Mouse (Mus musculus) cortical plate, adult 2 months (tissue): ENCODE data around the gene Sectm1b. TPM values are rescaled to one million over a fixed set of nuclear protein-coding genes. Genes with fewer than 3 reads are reported as not detected.
"Not testable (repeated sequence)": the region's sequence is repeated elsewhere in the genome, so short reads cannot be mapped to it uniquely, and the experiment has no call there.

Experiments used
- H3K27ac ChIP-seq: fragments of 200-500 bp; 2 replicates; pipeline ENCODE4 v1.5.1; 2012; ENCODE audit warnings: low read length, control low read depth, inconsistent platforms; ENCODE audit not compliant: insufficient read depth
- H3K4me1 ChIP-seq: fragments of 200-500 bp; 2 replicates; pipeline ENCODE4 v1.6.1; 2011; ENCODE audit warnings: low read length; ENCODE audit not compliant: control insufficient read depth, insufficient read depth
- H3K4me3 ChIP-seq: fragments of 200-500 bp; 2 replicates; pipeline ENCODE4 v1.5.1; 2011; ENCODE audit warnings: mild to moderate bottlenecking, low read length, control low read depth; ENCODE audit not compliant: insufficient read depth
- CTCF ChIP-seq: fragments of 200-500 bp; IDR thresholded peaks from 2 replicates; pipeline ENCODE4 v1.5.1; 2011; ENCODE audit warnings: mild to moderate bottlenecking, control low read depth, low read length; ENCODE audit not compliant: insufficient read depth; ENCODE audit errors: extremely low read depth
- POLR2A ChIP-seq: fragments of 200-500 bp; IDR thresholded peaks from 2 replicates; pipeline ENCODE4 v1.6.1; 2011; ENCODE audit warnings: mild to moderate bottlenecking, low read length, control low read depth; ENCODE audit not compliant: insufficient read depth; ENCODE audit errors: extremely low read depth
- polyA plus RNA-seq: library from polyadenylated mRNA; depleted of rRNA; stranded (reverse); fragments of >200 nt; gene quantifications from 2 replicates; pipeline ENCODE4 v1.2.3, GENCODE M21; 2012; rRNA removed

Gene Sectm1b
- not detected in 2 replicates for polyA plus RNA-seq

DNA sequence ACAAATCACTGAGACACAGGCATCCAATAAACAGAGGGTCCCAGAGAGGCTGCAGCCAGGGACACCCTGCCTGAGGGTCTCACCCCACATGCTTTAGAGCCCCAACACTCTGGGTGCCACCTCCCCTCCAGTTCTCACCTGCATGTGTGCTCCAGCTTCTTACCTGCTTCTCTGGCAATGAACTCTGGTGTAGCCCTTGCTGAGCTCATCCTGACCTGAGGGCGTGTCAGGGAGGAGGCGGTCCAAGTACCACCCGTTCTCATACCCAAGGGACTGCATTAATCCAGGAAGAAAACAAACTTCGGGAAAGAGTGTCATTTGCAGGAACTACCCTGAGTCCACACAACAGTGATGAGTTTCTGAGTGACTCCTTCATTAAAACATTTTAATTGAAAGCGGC is at the start of gene Sectm1b:
Sectm1b (minus strand) TSS at position 191 of the 400 bp plus-strand sequence.
- H3K4me1 ChIP-seq: no peaks in the 10 kb centered on the region
- no peak for TF ChIP-seq CTCF
- no peak for TF ChIP-seq POLR2A
- H3K4me3 ChIP-seq: no peak within 1 kb of the TSS
- no peak within 1 kb of the TSS for H3K27ac ChIP-seq

DNA sequence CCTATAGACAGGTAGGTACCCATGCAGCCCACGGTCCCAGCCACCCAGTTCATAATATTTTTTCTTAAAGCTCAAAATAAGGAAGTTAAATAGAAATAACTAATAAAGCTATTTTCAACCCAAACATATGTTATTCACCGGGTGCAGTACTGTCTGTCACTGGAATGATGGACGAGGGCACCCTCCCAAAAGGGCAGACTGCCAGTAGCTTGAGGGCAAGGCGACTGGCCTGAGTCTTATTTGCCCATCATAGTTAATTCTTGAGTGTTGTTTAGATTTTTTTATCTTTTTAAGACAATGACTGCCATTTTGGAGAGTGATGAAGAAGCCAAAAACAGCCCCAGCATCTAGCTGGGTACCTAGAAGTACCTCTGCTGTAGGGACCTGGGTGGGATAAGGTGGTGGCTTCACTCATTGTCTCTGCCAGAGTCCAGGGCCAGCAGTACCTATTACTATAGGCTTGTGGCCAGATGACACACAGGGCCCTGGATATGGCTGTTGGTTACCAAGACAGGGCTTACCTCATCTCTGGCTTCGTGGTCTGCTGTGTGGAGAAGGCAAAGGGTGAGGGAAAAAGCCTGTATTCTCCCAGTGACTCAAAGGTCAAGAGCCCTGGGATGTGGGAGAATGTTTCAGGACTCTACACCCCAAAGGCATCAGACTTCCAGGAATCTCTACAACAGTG is 48.9 kb upstream of the Sectm1b start:
- Histone ChIP-seq H3K4me1 (no peaks in the 10 kb centered on the region; the same call in 1 of the 2 replicates), H3K27ac (no peak overlapping the region), H3K4me3 (no peak overlapping the region)
- TF ChIP-seq POLR2A (no peak), CTCF (no peak)

DNA sequence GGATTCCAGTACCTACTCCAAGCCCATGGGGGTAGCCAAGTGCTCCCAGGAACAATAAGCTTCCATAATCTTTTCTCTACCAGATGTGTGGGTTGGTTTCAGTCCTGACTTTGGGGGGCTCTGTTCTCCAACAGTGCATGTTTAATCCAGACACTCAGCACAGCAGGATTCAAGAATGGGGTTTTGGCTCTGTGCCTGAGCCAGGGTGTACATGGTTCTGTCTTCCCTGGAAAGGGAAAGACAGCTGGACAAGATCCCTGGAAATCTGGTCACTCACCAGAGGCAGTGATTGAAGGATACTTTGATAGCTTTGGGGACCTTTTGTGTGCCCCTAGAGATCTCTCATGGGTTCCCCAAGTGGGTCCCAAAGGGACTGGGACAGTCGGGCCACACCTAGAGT is 48.2 kb upstream of the Sectm1b start:
- H3K4me1 ChIP-seq: no peaks in the 10 kb centered on the region; the same call in 1 of the 2 replicates
- H3K4me3 ChIP-seq: no peak overlapping the region
- no peak overlapping the region for H3K27ac ChIP-seq
- TF ChIP-seq CTCF (no peak), POLR2A (no peak)

DNA sequence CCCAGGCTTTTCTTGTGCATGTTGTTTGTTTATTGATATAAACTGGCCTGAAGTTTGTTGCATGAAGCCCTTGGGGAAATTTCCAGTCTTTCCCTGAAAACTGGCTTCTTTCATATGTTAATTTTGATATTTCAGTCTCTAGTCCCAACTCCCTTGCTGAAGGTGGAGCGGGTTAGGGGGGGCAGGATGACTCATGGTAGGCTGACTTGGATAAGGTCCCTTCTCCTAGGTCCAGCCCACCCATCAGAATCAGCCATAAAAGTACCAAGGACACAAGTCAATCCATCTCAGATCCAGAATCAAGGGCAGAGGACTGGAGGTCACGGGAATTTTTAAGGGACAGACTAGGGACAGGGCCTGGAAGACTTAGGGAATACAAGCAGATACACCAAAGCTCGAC is 47.7 kb upstream of the Sectm1b start:
- no peak overlapping the region for H3K27ac ChIP-seq
- no peak overlapping the region for H3K4me3 ChIP-seq
- no peak for TF ChIP-seq POLR2A
- TF ChIP-seq CTCF: no peak
- no peaks in the 10 kb centered on the region; the same call in 1 of the 2 replicates for H3K4me1 ChIP-seq

DNA sequence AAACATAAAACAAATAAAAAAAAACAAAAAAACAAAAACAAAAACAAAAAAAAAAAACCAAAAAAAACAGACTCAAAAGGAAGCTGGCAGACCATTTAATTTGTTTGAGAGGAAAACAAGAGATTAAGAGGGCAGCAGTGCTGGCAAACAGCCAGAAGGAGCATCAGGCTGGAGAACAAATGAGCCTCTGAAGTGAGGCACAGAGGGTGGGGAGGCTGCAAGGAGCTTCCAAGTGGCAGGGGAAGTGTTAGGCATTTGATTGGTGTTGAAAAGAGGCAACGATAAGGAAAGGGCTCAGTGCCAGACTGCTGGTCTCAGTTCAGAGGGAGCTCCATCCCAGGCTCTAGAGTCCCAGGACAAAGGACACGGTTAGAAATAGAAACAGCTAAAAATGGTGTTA is 46.6 kb upstream of the Sectm1b start:
- no peak for TF ChIP-seq CTCF
- no peak for TF ChIP-seq POLR2A
- Histone ChIP-seq H3K4me3 (no peak overlapping the region), H3K27ac (no peak overlapping the region), H3K4me1 (no peaks in the 10 kb centered on the region; the same call in 1 of the 2 replicates)

DNA sequence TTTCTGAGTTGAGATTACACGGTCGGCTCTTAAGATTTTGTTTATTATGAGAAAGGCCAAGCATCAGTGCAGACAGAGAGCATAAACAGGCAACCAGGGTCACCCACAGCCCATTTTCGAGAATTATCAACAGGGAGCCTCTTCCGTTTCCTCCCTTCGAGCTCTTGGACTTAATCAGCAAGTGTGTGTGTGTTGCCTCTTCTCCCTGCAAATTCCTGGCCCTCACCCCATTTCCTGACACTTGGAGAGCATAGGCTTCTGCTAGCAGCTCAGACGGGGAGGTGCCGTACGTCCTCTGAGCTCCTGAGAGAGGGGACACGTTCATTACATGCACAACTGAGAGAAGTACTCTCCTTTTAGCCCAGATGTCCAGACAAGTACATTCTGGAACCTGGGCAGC is 44.7 kb upstream of the Sectm1b start:
- Histone ChIP-seq H3K4me3 (no peak overlapping the region), H3K27ac (no peak overlapping the region), H3K4me1 (no peaks in the 10 kb centered on the region; the same call in 1 of the 2 replicates)
- no peak for TF ChIP-seq POLR2A
- no peak for TF ChIP-seq CTCF

DNA sequence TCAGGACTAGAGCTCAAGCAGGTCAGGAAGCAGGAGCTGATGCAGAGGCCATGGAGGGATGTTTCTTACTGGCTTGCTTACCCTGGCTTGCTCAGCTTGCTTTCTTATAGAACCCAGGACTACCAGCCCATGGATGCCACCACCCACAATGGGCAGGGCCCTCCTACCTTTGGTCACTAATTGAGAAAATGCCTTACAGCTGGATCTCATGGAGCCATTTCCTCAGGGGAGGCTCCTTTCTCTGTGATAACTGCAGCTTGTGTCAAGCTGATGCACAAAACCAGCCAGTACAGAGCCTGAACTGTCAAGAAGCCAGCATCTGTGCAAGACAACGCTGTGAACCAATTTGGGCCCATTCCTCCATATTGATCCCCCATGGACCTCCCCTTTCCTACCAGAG is 43.9 kb upstream of the Sectm1b start:
- H3K27ac ChIP-seq, H3K4me3 ChIP-seq: not testable (repeated sequence)

DNA sequence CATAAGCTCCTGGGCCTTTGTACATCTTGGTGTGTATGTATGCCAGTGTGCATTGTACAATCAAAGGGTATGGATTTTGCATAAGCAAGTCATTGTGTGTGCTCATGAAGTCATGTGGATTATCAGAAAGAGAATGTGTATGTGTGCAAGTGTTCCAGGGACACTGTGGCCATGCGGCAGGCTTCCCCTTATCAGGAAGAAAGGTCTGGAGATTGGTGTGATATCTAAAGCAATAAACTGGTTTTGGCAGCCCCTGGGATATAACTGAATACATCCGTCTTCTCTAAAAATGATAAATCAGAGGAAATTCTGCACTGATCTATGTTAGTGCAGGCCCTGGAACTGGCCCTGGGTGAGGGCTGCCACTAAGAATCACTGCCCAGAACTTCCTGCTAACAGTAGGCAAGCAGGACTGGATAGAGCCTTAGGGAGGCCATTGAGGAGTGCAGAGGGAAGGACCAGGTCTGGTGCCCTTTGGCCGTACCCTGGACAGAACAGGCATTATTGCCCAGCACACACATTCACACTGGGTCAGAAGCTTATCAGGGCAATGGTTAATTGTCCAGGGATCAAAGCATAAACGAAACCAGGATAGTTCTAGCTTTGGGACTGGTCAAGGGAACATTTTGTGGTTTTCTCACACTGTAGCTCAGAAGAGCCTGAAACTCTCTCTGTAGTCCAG is 37.9 kb upstream of the Sectm1b start:
- no peak for TF ChIP-seq CTCF
- no peak for TF ChIP-seq POLR2A
- H3K4me3 ChIP-seq: no peak overlapping the region
- H3K27ac ChIP-seq: no peak overlapping the region
- H3K4me1 ChIP-seq: no peaks in the 10 kb centered on the region

More for the DNA sequence above, 43.9 kb upstream of the Sectm1b start:
- H3K4me1 ChIP-seq: not testable (repeated sequence)

DNA sequence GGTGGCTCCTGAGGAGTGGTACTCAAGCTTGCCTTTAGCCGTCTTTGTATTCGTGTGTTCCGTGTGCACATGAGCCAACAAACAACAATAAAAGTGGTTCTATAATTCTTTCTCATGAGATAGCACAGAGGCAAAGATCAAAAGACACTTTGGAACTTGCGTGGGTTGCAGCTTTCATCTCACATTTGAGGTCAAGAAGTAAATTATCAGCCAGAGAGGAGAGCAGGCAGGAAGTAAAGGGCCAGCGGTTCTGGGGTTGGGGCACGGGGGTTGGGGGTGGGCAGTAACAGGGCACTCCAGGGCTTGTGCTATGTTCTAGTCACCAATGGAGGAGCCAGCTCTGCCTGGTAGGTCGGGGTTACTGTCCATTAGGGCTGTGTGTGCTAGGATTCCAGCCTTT is 37.3 kb upstream of the Sectm1b start:
- H3K4me1 ChIP-seq: no peaks in the 10 kb centered on the region
- TF ChIP-seq CTCF (no peak), POLR2A (no peak)
- H3K27ac ChIP-seq: no peak overlapping the region

DNA sequence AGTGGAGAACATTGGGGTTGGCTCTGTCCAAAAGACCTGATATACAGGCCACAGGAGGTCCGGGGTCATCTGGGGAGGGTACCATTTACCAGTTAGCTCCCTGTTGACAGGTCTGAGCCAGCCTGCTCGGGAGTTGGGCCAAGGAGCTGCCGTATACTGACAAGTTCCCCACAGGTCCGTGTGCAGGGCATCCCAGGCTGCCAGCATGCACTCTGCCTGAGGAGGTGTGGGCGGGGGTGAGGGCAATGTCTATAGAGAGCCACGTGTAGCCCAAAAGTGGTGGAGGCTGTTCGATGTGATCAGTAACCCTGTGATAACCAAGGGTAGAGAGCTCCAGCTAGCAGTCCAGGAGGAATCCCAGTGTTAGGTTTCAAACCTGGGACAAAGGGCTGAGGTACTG is 36.4 kb upstream of the Sectm1b start:
- Histone ChIP-seq H3K4me3 (no peak overlapping the region), H3K27ac (no peak overlapping the region), H3K4me1 (no peaks in the 10 kb centered on the region)
- TF ChIP-seq CTCF: no peak
- TF ChIP-seq POLR2A: no peak

More for the DNA sequence above, 37.3 kb upstream of the Sectm1b start:
- H3K4me3 ChIP-seq: no peak overlapping the region
